Mouse (Mus musculus) heart, postnatal 36 days (tissue): ENCODE results near the gene Arfgap2. TPM values are rescaled to one million over a fixed set of nuclear protein-coding genes. Genes with fewer than 3 reads are reported as not detected.

Experiments used
- DNase-seq, 2 experiments: peaks; one replicate each; pipeline ENCODE4 v3.0.0; 2021 to 2022
- intact Hi-C: fragments of 180-260 bp; cut with DNase I; formaldehyde crosslinking; loops from one replicate; pipeline ENCODE4 v1.15.1; 2025
- total RNA-seq, 2 experiments: library from RNA; stranded (reverse); gene quantifications; 2 replicates each; pipeline ENCODE4 v1.2.3; 2021

Gene Arfgap2
- total RNA-seq, 2 experiments from 2014 or later, result 57.1 to 60.9 TPM

GRCm38 (mm10) chr2:91299156-91299555 lies 34.4 kb downstream of the Arfgap2 start:
- no peak for DNase-seq
- intact Hi-C loops, result no loop called here

DNA sequence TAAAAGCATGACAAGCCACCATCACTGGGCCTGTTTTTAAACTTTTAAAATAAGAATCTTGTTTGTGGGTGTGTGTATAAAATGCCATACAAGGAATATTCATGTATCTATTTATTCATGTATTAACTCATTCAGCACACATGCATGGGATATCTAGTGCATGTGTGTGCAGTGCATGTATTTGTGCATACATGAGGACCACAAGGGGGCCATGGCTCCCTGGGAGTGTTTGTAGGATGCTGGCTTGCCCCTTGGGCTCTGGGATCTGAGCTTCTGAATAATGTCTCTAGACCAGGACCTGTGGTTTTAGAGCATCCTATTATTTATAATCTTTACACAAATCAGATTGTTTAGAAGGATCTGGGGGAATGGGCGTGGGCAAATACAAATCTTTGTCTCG lies 36.0 kb downstream of the Arfgap2 start:
- no peak for DNase-seq
- intact Hi-C loops, result no loop called here

- no peak for DNase-seq
- intact Hi-C loops, result no loop called here
These were observed 37.1 kb downstream of the Arfgap2 start for GRCm38 (mm10) chr2:91301836-91302235.

GRCm38 (mm10) chr2:91302845-91303244 lies 38.1 kb downstream of the Arfgap2 start:
- intact Hi-C loops, result no loop called here
- DNase-seq, result no peak

GRCm38 (mm10) chr2:91305926-91306325 lies 41.2 kb downstream of the Arfgap2 start:
- DNase-seq, result no peak

DNA sequence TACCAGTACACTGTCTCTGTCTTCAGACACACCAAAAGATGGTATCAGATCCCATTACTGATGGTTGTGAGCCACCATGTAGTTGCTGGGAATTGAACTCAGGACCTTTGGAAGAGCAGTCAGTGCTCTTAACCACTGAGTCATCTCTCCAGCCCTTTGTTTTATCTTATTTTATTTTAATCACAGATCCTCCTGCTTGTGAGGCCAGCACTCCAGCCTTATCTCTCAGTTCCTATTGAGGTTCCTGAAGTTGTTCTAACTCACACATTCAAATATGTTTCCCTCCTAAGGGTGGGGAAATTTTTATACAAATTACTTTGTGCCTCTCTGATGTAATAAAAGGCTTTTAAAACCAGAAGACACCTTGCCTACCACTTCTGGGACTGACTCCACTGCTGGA lies 41.8 kb downstream of the Arfgap2 start:
- DNase-seq, result no peak
- intact Hi-C loops, result no loop called here

More at GRCm38 (mm10) chr2:91305926-91306325, 41.2 kb downstream of the Arfgap2 start:
- intact Hi-C loops, result no loop called here

GRCm38 (mm10) chr2:91308680-91309079 lies 43.9 kb downstream of the Arfgap2 start:
- no peak for DNase-seq
- intact Hi-C loops, result no loop called here

- no peak for DNase-seq
- intact Hi-C loops, result no loop called here
These were observed 44.8 kb downstream of the Arfgap2 start for GRCm38 (mm10) chr2:91309546-91309945.

DNA sequence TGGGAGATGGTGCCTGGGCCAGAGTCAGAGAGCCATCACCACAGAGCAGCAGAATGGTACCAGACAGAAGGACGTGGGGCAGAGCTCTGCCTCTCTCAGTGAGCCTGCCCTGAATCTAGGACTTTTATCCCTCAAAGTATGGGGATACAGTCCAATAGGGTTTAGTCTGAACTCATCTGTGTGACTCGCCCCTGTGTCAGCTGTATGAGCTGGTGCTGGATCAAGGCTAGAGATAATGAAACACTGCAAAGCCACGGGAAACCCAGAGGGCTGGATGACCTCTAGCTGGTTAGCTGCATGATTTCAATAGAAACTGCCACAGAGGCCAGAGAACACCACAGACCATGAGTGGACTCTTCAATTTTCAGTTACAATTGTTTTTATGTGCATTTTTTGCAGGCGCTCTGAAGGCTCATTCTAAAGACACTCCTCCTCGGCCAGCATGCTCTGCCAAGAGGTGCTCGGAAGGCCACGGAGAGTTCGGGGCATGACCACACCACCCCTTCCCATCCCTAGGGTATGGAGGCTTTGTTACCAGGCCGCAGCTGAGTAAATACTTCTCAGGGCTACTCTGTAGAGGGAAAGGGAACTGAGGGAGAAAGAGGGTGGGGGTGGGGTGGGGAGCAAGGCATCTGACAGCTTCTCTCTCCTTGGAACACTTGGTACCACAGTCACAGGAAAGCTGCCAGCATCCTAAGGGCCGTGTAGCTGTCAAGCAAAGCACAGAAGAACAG lies 48.0 kb downstream of the Arfgap2 start:
- intact Hi-C loops, result no loop called here
- peak in 1 of 2 experiments; percentile 13 for DNase-seq

- intact Hi-C loops, result no loop called here
- no peak for DNase-seq
These were observed 49.4 kb downstream of the Arfgap2 start for GRCm38 (mm10) chr2:91314184-91314583.

DNA sequence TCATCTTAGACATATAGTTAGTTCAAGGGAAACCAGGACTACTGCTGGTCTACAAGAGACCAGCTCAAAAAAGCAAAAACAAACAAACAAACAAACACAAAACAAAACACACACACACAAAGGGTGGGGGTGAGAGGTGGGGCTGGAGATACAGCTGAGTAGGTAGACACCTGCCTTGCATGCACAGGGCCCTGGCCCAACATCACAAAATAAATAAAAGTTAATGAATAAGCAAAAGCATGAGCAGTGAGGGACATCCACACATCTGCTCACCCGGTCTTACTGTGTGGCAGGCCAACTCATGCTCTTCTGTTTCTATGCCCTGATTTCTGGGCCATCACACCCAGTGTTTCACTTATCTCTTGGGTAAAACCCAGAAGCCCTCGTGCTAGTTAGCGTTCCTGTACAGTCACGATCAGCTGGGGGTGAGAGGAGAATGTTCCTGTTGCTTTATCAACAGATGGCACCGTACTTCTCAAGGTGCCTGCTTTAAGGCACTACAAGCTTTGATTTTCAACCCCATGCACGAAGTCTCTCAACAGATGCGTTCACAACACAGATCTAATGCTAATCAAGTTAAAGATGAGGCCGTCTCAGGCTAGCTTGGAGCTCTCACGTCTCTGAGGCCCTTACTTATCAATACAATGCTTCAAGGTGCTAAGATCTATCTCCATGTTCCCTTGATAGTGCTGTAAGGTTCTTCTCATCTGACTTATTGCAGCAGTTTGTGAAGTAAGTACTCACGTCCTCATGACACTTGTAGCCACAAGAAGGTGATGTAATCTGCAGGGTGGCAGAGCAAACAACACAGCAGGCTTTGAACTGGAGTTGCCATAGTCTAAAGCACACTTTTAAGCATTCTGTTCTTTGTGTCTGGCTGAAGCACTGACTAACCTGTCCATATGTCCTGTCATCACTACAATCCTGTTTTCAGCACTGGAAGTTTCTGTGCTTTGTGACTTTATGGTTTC lies 56.1 kb downstream of the Arfgap2 start:
- intact Hi-C loops, result no loop called here
- no peak for DNase-seq

DNA sequence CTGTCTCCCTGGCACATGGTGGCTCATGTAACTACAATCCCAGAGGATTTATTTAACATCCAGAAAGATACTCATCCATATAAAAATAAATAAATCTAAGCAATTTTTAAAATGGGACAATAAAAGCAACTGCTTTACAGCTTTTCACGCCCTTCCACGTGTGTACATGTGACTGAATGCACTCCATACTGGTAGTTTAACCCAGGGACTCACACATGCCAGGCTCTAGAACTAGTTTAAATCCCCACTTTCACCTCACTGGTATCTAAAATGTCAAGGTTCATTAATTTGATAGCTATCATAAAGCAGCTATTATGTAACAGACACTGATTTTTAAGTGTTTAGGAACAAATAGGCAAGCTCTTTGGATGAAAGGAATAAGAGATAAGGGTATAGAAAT lies 57.1 kb downstream of the Arfgap2 start:
- no peak for DNase-seq
- intact Hi-C loops, result no loop called here

- intact Hi-C loops, result no loop called here
- DNase-seq, result no peak
These were observed 57.7 kb downstream of the Arfgap2 start for GRCm38 (mm10) chr2:91322490-91322889.

- intact Hi-C loops, result no loop called here
- DNase-seq, result no peak
These were observed 59.6 kb downstream of the Arfgap2 start for GRCm38 (mm10) chr2:91324346-91324745.

DNA sequence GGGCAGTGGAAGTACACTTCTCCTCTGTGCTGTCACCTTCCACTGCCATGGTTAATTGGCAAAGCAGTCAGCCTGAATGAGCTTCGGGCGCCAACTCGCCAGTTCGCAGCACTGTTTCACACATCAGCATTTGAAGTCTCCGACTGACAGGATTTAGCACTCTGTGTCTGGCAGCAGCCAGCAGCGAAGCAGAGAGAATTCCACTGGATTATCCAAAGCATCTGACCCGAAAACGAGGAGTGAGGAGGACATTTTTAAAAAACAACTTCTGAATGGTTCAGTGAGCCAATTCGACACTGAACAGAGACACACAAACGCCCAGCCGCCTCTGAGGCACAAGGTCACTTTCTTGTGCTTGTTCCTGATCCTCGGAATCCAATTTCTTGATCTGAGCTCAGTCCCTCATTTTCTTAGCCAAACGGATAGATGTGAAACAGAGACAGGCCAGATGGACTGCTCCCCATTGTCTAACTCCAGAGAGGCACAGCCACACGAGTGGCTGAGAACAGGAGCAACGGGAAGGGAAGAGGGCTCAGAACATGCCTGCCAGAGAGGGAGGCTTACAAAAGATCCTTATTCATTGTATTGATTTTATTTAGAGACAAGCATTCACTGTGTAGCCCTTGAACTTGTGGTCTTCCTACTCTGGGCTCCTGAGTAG lies 60.1 kb downstream of the Arfgap2 start:
- peak; percentile 18 to 29 for DNase-seq
- intact Hi-C loops, result no loop called here

Other genes with a start within 250 kb of the Arfgap2 start
- gene Rapsn, start 229.4 kb upstream of the Arfgap2 start, total RNA-seq, result 10 to 100 TPM; 16.9 to 17.8 TPM
- 100 to 1,000 TPM; 211 to 237 TPM for gene Psmc3, start 211.0 kb upstream of the Arfgap2 start, total RNA-seq
- 10 to 100 TPM; 21.7 to 24.2 TPM for gene Slc39a13, start 194.6 kb upstream of the Arfgap2 start, total RNA-seq
- 1 to 10 TPM; 4.2 to 6.2 TPM for gene Spi1, start 182.6 kb upstream of the Arfgap2 start, total RNA-seq
- gene Mybpc3, start 146.8 kb upstream of the Arfgap2 start, total RNA-seq, result 1,000 to 10,000 TPM; 1,434 to 1,723 TPM
- 1 to 10 TPM; 5.8 to 6.6 TPM for gene Madd, start 81.1 kb upstream of the Arfgap2 start, total RNA-seq
- 10 to 100 TPM; 17.3 TPM for gene Nr1h3, start 62.1 kb upstream of the Arfgap2 start, total RNA-seq
- gene Acp2, start 62.1 kb upstream of the Arfgap2 start, total RNA-seq, result 10 to 100 TPM; 18.0 to 19.5 TPM
- gene Ddb2, start 28.0 kb upstream of the Arfgap2 start, total RNA-seq, result 1 to 10 TPM; 3.0 to 3.9 TPM
- gene Pacsin3, start 9.0 kb upstream of the Arfgap2 start, total RNA-seq, result 100 to 1,000 TPM; 150 to 151 TPM
- gene 1110051M20Rik, start 179.7 kb downstream of the Arfgap2 start, total RNA-seq, result 10 to 100 TPM in 1 of 2 experiments, 1 to 10 TPM in 1; 9.4 to 12.1 TPM
- gene Lrp4, start 192.5 kb downstream of the Arfgap2 start, total RNA-seq, result 10 to 100 TPM; 10.6 to 11.5 TPM